11 mouse cellular contexts compared by ENCODE assay signal in the genomic region with DNA sequence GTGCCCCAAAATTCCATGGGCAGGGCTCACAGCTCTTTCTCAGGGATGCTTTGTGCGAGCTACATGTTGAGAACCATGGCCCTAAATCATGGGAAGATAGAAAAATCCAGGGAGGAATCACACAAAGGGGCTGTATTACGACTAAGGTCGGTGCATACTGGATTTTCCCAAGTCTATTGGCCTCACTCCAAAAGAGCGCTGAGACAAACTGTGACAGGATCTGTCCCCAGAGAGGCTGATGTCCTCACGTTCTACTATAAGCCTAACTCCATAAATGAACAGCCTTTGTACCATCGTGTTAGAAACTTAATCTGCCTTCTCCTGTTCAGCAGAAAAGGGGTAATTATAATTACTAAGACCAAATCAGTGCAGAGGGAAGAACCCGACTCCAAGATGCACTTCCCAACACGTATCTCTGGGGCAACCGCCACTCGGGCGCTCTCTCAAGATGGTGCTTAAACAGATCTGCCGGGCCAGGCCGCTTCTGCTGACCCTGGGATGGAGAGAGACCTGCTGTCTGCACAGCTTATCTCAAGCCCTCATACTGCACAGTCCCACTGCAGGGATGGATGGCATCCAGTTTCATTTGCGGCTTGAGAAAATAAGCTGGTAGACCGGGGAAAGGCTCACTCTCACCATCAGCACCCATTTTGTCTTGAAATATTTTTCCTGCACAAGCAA. TPM values are rescaled to one million over a fixed set of nuclear protein-coding genes. Genes with fewer than 3 reads are reported as not detected.
A peak's percentile ranks its signal among the peaks of the same experiment; 100 is the strongest.
DNase-seq lines count a peak whose midpoint lies in the region; ATAC-seq and TF ChIP-seq lines count a peak whose summit lies in the region.
"Had no signal": no experiment of that assay in that cellular context is flagged by ENCODE, and none has a peak within 500 bp of the region (broad histone marks: within the 10 kb centered on the region; RNA-seq: fewer than 3 reads in every experiment).

No protein-coding gene starts in this region.

- no peak overlapping the region for H3K4me2 ChIP-seq in lung, embryonic 16.5 days (ENCODE audit: low read depth, low read length)
- peak overlapping the region; percentile 31 for H3K4me2 ChIP-seq in heart, embryonic 14.5 days (ENCODE audit: low read length)
- H3K4me2 ChIP-seq in midbrain, postnatal 0 days (ENCODE audit: low read depth, low read length, poor library complexity, severe bottlenecking): no peak overlapping the region

- no peaks in the 10 kb centered on the region for H3K27me3 ChIP-seq in lung, embryonic 16.5 days (ENCODE audit: control insufficient read depth, insufficient read depth, low read depth, low read length)
- no peaks in the 10 kb centered on the region for H3K27me3 ChIP-seq in heart, embryonic 14.5 days (ENCODE audit: control insufficient read depth, insufficient read depth, low read length)
- H3K27me3 ChIP-seq in midbrain, postnatal 0 days (ENCODE audit: insufficient read depth, low read length): no peaks in the 10 kb centered on the region

- H3K4me3 ChIP-seq in lung, embryonic 16.5 days (ENCODE audit: low read length): no peak overlapping the region
- H3K4me3 ChIP-seq in lung, adult 2 months (replicated peaks; ENCODE audit: extremely low read depth, low read depth, low read length): no peak overlapping the region
- no peak overlapping the region for H3K4me3 ChIP-seq in heart, embryonic 14.5 days (ENCODE audit: control insufficient read depth in 1 of 2, insufficient read depth in 1 of 2, low read depth in 1 of 2, low read length in 2 of 2)
- no peak overlapping the region for H3K4me3 ChIP-seq in midbrain, postnatal 0 days (ENCODE audit: low read depth, low read length)

- peak overlapping the region; percentile 31 for H3K27ac ChIP-seq in lung, embryonic 16.5 days (ENCODE audit: low read length)
- peak overlapping the region; percentile 13 to 44; a peak in 3 of 4 replicates for H3K27ac ChIP-seq in heart, embryonic 14.5 days (replicated peaks in 1 of 2; ENCODE audit: control insufficient read depth in 1 of 2, insufficient read depth in 1 of 2, low read depth in 2 of 2, low read length in 2 of 2)
- peak overlapping the region; percentile 38 for H3K27ac ChIP-seq in midbrain, postnatal 0 days (ENCODE audit: low read depth, low read length)
- H3K27ac ChIP-seq: macrophage had no signal

- H3K9ac ChIP-seq in lung, embryonic 16.5 days (ENCODE audit: low read length): no peak overlapping the region
- 0 out of 2 replicates have a peak overlapping the region, but pooled peaks have one; percentile 10 for H3K9ac ChIP-seq in heart, embryonic 14.5 days (ENCODE audit: low read length)
- H3K9ac ChIP-seq in midbrain, postnatal 0 days (replicated peaks; ENCODE audit: low read length, poor library complexity, severe bottlenecking): no peak overlapping the region

- H3K4me1 ChIP-seq in lung, embryonic 16.5 days (replicated peaks; ENCODE audit: control insufficient read depth, insufficient read depth, low read length): peaks cover 17% of the 10 kb centered on the region
- peaks cover 27% of the 10 kb centered on the region for H3K4me1 ChIP-seq in lung, adult 2 months (ENCODE audit: control insufficient read depth, insufficient read depth, low read length)
- peaks cover 32 to 57% of the 10 kb centered on the region in 2 experiments for H3K4me1 ChIP-seq in heart, embryonic 14.5 days (ENCODE audit: control insufficient read depth in 2 of 2, insufficient read depth in 2 of 2, low read length in 2 of 2)
- peaks cover 14% of the 10 kb centered on the region; the same call in 1 of the 2 replicates for H3K4me1 ChIP-seq in midbrain, postnatal 0 days (ENCODE audit: insufficient read depth, low read length)

- no peaks in the 10 kb centered on the region for H3K9me3 ChIP-seq in lung, embryonic 16.5 days (ENCODE audit: control insufficient read depth, low read length)
- H3K9me3 ChIP-seq in heart, embryonic 14.5 days (ENCODE audit: control insufficient read depth, low read length): no peaks in the 10 kb centered on the region
- no peaks in the 10 kb centered on the region for H3K9me3 ChIP-seq in midbrain, postnatal 0 days (ENCODE audit: low read length)

- peaks cover 11% of the 10 kb centered on the region; the same call in 1 of the 2 replicates for H3K36me3 ChIP-seq in lung, embryonic 16.5 days (ENCODE audit: control insufficient read depth, insufficient read depth, low read length)
- peaks cover 21% of the 10 kb centered on the region for H3K36me3 ChIP-seq in heart, embryonic 14.5 days (ENCODE audit: control insufficient read depth, insufficient read depth, low read length)
- peaks cover 12% of the 10 kb centered on the region; the same call in 1 of the 2 replicates for H3K36me3 ChIP-seq in midbrain, postnatal 0 days (ENCODE audit: insufficient read depth, low read length)

- no peak for TF ChIP-seq POLR2A in lung, adult 2 months (IDR thresholded peaks at IDR 0.05; ENCODE audit: borderline replicate concordance, extremely low read depth, low read depth, low read length)

- WGBS in lung, embryonic 16.5 days: 55% methylated on average over 15 of the region's 15 CpGs
- WGBS in lung, adult 2 months: 60% methylated on average over 15 of the region's 15 CpGs
- 21% methylated on average over 15 of the region's 15 CpGs for WGBS in heart, embryonic 14.5 days
- WGBS in midbrain, postnatal 0 days: 57% methylated on average over 15 of the region's 15 CpGs

- no peak for TF ChIP-seq CTCF in lung, adult 2 months (IDR thresholded peaks at IDR 0.05; ENCODE audit: insufficient read depth, low read length)
- TF ChIP-seq CTCF in midbrain, postnatal 0 days (IDR thresholded peaks at IDR 0.05): no peak

- ATAC-seq in lung, embryonic 16.5 days (ENCODE audit: low read depth): peak; percentile 73
- no peak for ATAC-seq in heart, embryonic 14.5 days (ENCODE audit: insufficient number of reproducible peaks, insufficient read depth, low FRiP score, low read depth)
- no peak for ATAC-seq in midbrain, postnatal 0 days (ENCODE audit: low FRiP score)

- peak; percentile 52 to 56 for DNase-seq in cerebellum, postnatal 25 days
- no peak for DNase-seq in cerebellum, postnatal 4 days (ENCODE audit: low spot score in 2 of 2)
- DNase-seq in lung, adult 2 months: no peak
- DNase-seq in midbrain, postnatal 0 days (ENCODE audit: low spot score): peak; percentile 72
- DNase-seq in adrenal gland, postnatal 36 days: no peak
- no peak for DNase-seq in T-cell, adult 2 months (ENCODE audit: low spot score)

RNA-seq across cellular contexts. Expression of a gene that starts 9.1 kb away (rescaled TPM):
- 26.0 and 26.7 TPM in 2 replicates for polyA plus RNA-seq in lung, embryonic 16.5 days (2015; fragmentation: Nextera tagmentation; extraction: Ambion mirVana)
- 72.7 and 79.1 TPM in 2 replicates for polyA plus RNA-seq in lung, adult 2 months (2012; rRNA removed)
- 20.5 and 23.7 TPM in 2 replicates for polyA plus RNA-seq in heart, embryonic 14.5 days (2014; fragmentation: Nextera tagmentation; extraction: Ambion mirVana)
- 43.0 and 48.4 TPM in 2 replicates for total RNA-seq in midbrain, postnatal 0 days (2014; rRNA removed)
- 13.6 and 14.4 TPM in 2 replicates for polyA plus RNA-seq in midbrain, postnatal 0 days (2015; fragmentation: Nextera tagmentation; extraction: Ambion mirVana)
- total RNA-seq in adrenal gland, postnatal 36 days (2021): 10 to 100 TPM; 45.1 to 51.4 TPM

RNA-seq across cellular contexts. Expression of a gene that starts 18.3 kb away (rescaled TPM):
- 0.08 and 0.10 TPM in 2 replicates for polyA plus RNA-seq in lung, embryonic 16.5 days (2015; fragmentation: Nextera tagmentation; extraction: Ambion mirVana)
- polyA plus RNA-seq in lung, adult 2 months (2012; rRNA removed): 0.50 TPM in 1 of 2 replicates, not detected in the other
- polyA plus RNA-seq in heart, embryonic 14.5 days (2014; fragmentation: Nextera tagmentation; extraction: Ambion mirVana): 0.04 and 0.09 TPM in 2 replicates
- total RNA-seq in midbrain, postnatal 0 days (2014; rRNA removed): 18.2 and 20.0 TPM in 2 replicates
- polyA plus RNA-seq in midbrain, postnatal 0 days (2015; fragmentation: Nextera tagmentation; extraction: Ambion mirVana): 5.7 and 6.6 TPM in 2 replicates
- under 1 TPM in 1 of 2 experiments, not detected in 1; 0.07 TPM for total RNA-seq in adrenal gland, postnatal 36 days (2021)
- total RNA-seq: common myeloid progenitor, adult 5-6 weeks had no signal
- polyA plus RNA-seq: C2C12, macrophage had no signal

Comparison
In these comparisons a context has a peak if more than half of its experiments do, and no peak if none do; other contexts are left out.
1. DNase-seq: peak in cerebellum, postnatal 25 days (2 of 2) and midbrain, postnatal 0 days (single experiment); none in cerebellum, postnatal 4 days (0 of 2), lung, adult 2 months (single experiment), adrenal gland, postnatal 36 days (0 of 2) and T-cell, adult 2 months (single experiment).
2. Peak in every context shown above with its lines, with median percentiles within 50 percentile points of each other: H3K27ac ChIP-seq.